Mouse (Mus musculus) intestine, postnatal 0 days (tissue): ENCODE data around the gene Btbd16. TPM values are rescaled to one million over a fixed set of nuclear protein-coding genes. Genes with fewer than 3 reads are reported as not detected.

ENCODE experiments used
- ATAC-seq: fragments of 200-750 bp; cut with Nextera tagmentation; 2 replicates; pipeline ENCODE4 v1.8.0; 2017; ENCODE audit warnings: mild to moderate bottlenecking, moderate TSS enrichment, moderate library complexity
- H3K27ac ChIP-seq: fragments of 300-500 bp; sonication (generic); 2 replicates; pipeline ENCODE4 v1.5.1; 2014; ENCODE audit warnings: mild to moderate bottlenecking, low read depth, low read length, moderate library complexity
- H3K27me3 ChIP-seq: fragments of 300-500 bp; sonication (generic); replicated peaks from 2 replicates; pipeline ENCODE4 v1.6.1; 2014; ENCODE audit warnings: low read length, mixed read lengths; ENCODE audit not compliant: control insufficient read depth, insufficient read depth
- H3K36me3 ChIP-seq: fragments of 300-500 bp; sonication (generic); 2 replicates; pipeline ENCODE4 v1.6.1; 2014; ENCODE audit warnings: mild to moderate bottlenecking, moderate library complexity; ENCODE audit not compliant: control insufficient read depth, insufficient read depth
- H3K4me1 ChIP-seq: fragments of 300-500 bp; sonication (generic); replicated peaks from 2 replicates; pipeline ENCODE4 v1.6.1; 2014; ENCODE audit warnings: antibody characterized with exemption, low read length, mixed read lengths; ENCODE audit not compliant: control insufficient read depth, insufficient read depth
- H3K4me2 ChIP-seq: fragments of 300-500 bp; sonication (generic); replicated peaks from 2 replicates; pipeline ENCODE4 v1.6.1; 2014; ENCODE audit warnings: low read depth, mild to moderate bottlenecking, moderate library complexity
- H3K4me3 ChIP-seq: fragments of 300-500 bp; sonication (generic); 2 replicates; pipeline ENCODE4 v1.5.1; 2014; ENCODE audit warnings: low read depth, low read length
- H3K9ac ChIP-seq: fragments of 300-500 bp; sonication (generic); 2 replicates; pipeline ENCODE4 v1.6.1; 2014; ENCODE audit warnings: mild to moderate bottlenecking, low read depth, low read length
- H3K9me3 ChIP-seq: fragments of 300-500 bp; sonication (generic); 2 replicates; pipeline ENCODE4 v1.6.1; 2016; ENCODE audit warnings: mixed run types; ENCODE audit not compliant: control insufficient read depth
- CTCF ChIP-seq: sonication (generic); IDR thresholded peaks from 2 replicates; pipeline ENCODE4 v1.5.1; 2016; ENCODE audit warnings: low read depth, mild to moderate bottlenecking, control low read depth, antibody characterized with exemption, moderate library complexity
- WGBS: fragments of 180-500 bp; shearing (Covaris S2); extraction: QIAGEN DNeasy Blood & Tissue Kit; methylation state at CpG from one replicate; pipeline ENCODE4 v1.1.7; 2014; 5-methylcytosine and 5-hydroxymethylcytosine counted together
- polyA plus RNA-seq: library from polyadenylated mRNA; unstranded; fragments of >200 nt; fragmentation: Nextera tagmentation; extraction: Ambion mirVana; gene quantifications from 2 replicates; pipeline ENCODE4 v1.2.1, GENCODE M21; 2015

The Btbd16 gene
- polyA plus RNA-seq, 1 experiment from 2014 or later, result not detected

DNA sequence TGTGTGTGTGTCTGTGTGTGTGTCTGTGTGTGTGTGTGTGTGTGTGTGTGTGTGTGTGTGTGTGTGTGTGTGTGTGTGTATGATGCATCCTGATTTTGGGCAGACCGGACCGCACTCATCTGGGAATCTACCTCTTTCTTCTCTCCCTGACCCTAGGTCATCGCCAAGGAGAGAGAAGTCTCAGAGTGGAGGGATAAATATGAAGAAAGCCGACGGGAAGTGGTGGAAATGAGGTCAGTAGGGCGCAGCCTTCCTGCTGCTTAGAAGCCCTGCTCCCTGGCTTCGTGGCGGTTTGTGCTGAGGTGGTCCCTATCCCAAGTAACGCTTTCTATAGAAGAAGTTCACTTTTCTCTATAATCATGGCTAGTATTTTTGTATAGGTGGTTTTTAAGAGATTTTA, 22.2 kb upstream of the Btbd16 start:
- ATAC-seq, result no peak
- no peak overlapping the region for H3K4me2 ChIP-seq
- WGBS, result 69% methylated on average over 9 of the region's 9 CpGs
- H3K4me1 ChIP-seq, result no peaks in the 10 kb centered on the region
- no peaks in the 10 kb centered on the region for H3K27me3 ChIP-seq
- TF ChIP-seq CTCF, result no peak
- H3K36me3 ChIP-seq, result peaks cover 60% of the 10 kb centered on the region
- H3K27ac ChIP-seq, result no peak overlapping the region
- H3K9ac ChIP-seq, result no peak overlapping the region
- no peak overlapping the region for H3K4me3 ChIP-seq
- no peaks in the 10 kb centered on the region for H3K9me3 ChIP-seq

DNA sequence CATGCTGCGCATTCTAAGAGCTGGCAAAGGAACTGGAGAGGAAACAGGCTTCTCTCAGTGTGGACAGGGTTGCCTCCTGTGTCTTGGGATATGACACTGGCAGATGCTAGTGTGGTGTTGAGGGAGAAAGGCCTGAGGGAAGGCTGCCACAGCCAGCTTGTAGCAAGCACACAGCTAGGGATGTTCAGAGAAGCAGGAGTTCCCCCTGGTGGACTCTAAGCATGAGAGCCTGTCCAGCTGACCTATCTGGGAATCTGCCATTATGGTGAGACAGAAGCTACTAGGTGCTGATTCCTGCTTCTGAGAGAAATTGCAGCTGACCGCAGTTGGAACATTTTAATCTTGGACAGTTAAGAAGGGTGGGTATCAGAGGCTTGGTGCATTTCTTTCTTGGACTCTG, 19.1 kb upstream of the Btbd16 start:
- no peak overlapping the region for H3K4me2 ChIP-seq
- WGBS, result 88% methylated on average over 2 of the region's 2 CpGs
- H3K27ac ChIP-seq, result no peak overlapping the region
- TF ChIP-seq CTCF, result peak; percentile 74
- H3K9me3 ChIP-seq, result no peaks in the 10 kb centered on the region
- H3K9ac ChIP-seq, result no peak overlapping the region
- H3K4me3 ChIP-seq, result no peak overlapping the region
- H3K36me3 ChIP-seq, result peaks cover 68% of the 10 kb centered on the region
- no peaks in the 10 kb centered on the region for H3K27me3 ChIP-seq
- H3K4me1 ChIP-seq, result no peaks in the 10 kb centered on the region
- no peak for ATAC-seq

DNA sequence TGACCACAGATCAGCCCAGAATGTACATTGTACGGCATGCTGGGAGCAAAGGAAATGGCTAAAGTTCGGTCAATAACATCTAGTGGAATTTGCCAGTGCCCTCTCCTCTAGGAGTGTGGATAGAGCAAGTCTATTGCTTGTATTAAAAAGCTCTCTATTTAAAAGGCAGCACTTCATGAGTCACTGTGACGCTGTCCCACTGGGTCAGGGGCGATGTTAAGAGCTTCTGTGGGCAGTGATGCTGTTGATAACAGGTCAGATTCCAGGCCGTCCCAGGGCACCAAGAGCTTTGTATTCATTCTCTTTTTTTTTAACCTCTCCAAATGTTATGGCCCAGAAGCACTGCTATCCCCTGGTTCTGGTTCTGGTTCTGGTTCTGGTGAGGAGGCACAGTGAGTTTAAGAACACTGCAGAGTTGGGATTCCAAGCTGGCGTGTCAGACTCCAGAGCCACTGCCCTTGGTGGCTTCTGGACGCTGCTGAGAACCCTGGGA, 17.5 kb upstream of the Btbd16 start:
- Histone ChIP-seq H3K27ac (no peak overlapping the region), H3K4me2 (no peak overlapping the region), H3K9ac (no peak overlapping the region), H3K27me3 (no peaks in the 10 kb centered on the region), H3K9me3 (no peaks in the 10 kb centered on the region), H3K4me1 (no peaks in the 10 kb centered on the region), H3K4me3 (no peak overlapping the region), H3K36me3 (peaks cover 78% of the 10 kb centered on the region)
- no peak for ATAC-seq
- TF ChIP-seq CTCF, result no peak
- WGBS, result 82% methylated on average over 7 of the region's 7 CpGs

DNA sequence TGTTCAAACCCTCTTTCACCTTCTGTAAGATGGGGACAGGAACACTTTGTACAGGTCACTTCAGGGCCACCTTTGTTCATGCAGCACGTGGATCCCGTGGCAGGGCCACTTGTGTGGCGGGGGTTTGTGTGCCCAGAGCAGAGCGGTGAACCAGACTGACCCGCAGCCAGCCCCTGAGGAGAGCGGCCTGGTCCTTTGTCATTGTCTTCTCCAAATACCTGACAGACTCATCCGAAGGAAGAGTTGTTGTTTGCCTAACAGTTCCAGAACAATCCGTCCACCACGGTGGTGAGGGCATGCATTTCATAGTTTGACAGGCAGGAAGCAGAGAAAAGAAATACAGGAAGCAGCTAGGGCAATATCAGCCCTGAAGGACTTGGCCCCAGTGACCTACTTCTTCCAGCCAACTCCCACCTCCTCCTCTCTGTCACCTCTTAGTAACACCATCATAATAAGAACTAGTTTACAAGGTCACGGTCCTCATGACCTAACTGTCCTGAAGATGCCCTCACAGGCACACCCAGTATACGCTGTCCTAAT, 16.5 kb upstream of the Btbd16 start:
- Histone ChIP-seq H3K27ac (no peak overlapping the region), H3K27me3 (no peaks in the 10 kb centered on the region), H3K4me3 (no peak overlapping the region), H3K4me1 (no peaks in the 10 kb centered on the region), H3K9ac (0 out of 2 replicates have a peak overlapping the region, but pooled peaks have one; percentile 7), H3K36me3 (peaks cover 75% of the 10 kb centered on the region), H3K9me3 (no peaks in the 10 kb centered on the region), H3K4me2 (no peak overlapping the region)
- 80% methylated on average over 11 of the region's 11 CpGs for WGBS
- no peak for ATAC-seq
- TF ChIP-seq CTCF, result no peak

DNA sequence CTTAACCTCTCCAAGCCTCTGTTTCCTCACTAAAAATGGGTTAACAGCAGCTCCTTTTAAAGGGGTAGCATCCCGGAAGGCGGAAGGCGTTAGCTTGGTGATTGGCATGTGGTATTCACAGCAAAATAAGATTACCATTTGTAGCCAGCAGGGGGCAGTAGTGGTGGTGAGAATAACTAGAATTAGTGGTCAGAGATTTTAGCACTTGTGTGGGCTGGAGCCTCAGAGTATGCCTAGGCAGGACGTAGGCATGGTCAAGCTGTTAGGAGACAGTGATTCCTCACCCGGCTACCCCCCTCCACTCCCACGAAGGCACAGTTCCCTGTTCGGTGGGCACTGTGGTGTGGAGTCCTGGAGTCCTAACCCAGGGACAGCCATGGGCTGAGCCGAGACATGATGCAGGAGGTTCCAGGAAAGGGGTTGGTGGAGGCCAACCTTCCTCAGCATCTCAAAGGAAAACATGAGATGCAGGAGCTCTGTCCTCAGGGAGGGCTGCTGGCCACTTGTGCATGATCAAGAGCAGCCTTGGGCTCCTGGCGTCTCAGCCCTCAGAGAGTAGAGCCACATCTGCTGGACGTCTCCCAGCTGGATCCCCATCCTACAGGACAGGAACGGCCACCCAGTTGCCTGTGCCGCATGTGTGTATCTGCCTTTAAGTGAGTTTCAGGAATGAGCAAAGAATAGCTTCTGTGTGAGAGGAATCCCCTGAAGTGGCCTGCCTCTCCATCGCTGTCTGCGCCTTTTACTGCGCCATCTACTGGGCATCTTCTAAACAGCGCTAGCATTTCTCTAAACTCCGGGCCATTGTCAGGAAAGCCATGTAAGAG, 11.6 kb upstream of the Btbd16 start:
- peak; percentile 87 for TF ChIP-seq CTCF
- H3K27ac ChIP-seq, result no peak overlapping the region

DNA sequence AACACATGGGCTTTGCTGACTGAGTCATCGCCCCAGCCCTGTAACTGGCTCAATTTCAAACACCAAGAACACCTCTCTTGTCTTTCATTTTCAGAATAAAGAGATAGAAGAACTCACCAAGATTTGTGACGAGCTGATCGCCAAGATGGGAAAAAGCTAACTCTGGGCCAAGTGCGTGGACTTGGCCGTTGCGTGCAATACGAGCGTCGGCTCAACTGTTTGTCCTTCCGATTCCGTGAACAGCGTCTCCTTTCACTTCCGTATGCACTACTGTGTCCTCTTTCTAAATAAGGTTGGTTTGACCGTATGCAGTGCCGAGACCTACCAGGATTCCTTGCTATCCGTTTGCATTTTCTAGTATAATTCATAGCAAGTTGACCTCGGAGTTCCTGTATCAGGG, 9.7 kb upstream of the Btbd16 start:
- no peak overlapping the region for H3K4me3 ChIP-seq
- no peak for ATAC-seq
- 95% methylated on average over 17 of the region's 17 CpGs for WGBS
- peaks cover 28% of the 10 kb centered on the region for H3K36me3 ChIP-seq
- no peak overlapping the region for H3K4me2 ChIP-seq
- H3K9me3 ChIP-seq, result no peaks in the 10 kb centered on the region
- no peak for TF ChIP-seq CTCF
- no peak overlapping the region for H3K9ac ChIP-seq
- H3K27ac ChIP-seq, result no peak overlapping the region
- no peaks in the 10 kb centered on the region for H3K4me1 ChIP-seq
- no peaks in the 10 kb centered on the region for H3K27me3 ChIP-seq

More for the DNA sequence above, 11.6 kb upstream of the Btbd16 start:
- peak; percentile 16; the same call in 1 of the 2 replicates for ATAC-seq
- H3K36me3 ChIP-seq, result peaks cover 37% of the 10 kb centered on the region
- WGBS, result 40% methylated on average over 17 of the region's 17 CpGs
- no peaks in the 10 kb centered on the region for H3K27me3 ChIP-seq
- H3K4me1 ChIP-seq, result no peaks in the 10 kb centered on the region
- H3K9ac ChIP-seq, result no peak overlapping the region
- no peak overlapping the region for H3K4me2 ChIP-seq
- H3K4me3 ChIP-seq, result no peak overlapping the region
- H3K9me3 ChIP-seq, result no peaks in the 10 kb centered on the region
